Mouse (Mus musculus): ENCODE data around the gene Wfdc6a. TPM values are rescaled to one million over a fixed set of nuclear protein-coding genes. Genes with fewer than 3 reads are reported as not detected.
"Not testable (repeated sequence)": the region's sequence is repeated elsewhere in the genome, so short reads cannot be mapped to it uniquely, and the experiment has no call there.

The Wfdc6a gene
- under 1 TPM; 0.72 to 0.92 TPM for total RNA-seq (2021)
- long read RNA-seq, experiment 1, partial matches to known transcripts, result 0 of 1 reads
- long read RNA-seq, experiment 1, other reads (novel, unspliced or antisense), result 1 of 1 reads
- long read RNA-seq, experiment 2, result 0 reads

- DNase-seq (ENCODE audit: low spot score in 2 of 2); intact Hi-C loops (cut with DNase I): not testable (repeated sequence)
Measured at GRCm38 (mm10) chr2:164585025-164585725, at the start of gene Wfdc6a. Wfdc6a (minus strand) TSS chr2:164585447.

- intact Hi-C loops (cut with DNase I), result no loop called here
- no peak for DNase-seq (ENCODE audit: low spot score in 2 of 2)
Measured at GRCm38 (mm10) chr2:164621775-164622174, 36.5 kb upstream of the Wfdc6a start.

GRCm38 (mm10) chr2:164619050-164619449, 33.8 kb upstream of the Wfdc6a start:
- intact Hi-C loops (cut with DNase I), result no loop called here
- DNase-seq (ENCODE audit: low spot score in 2 of 2), result no peak

- intact Hi-C loops (cut with DNase I), result no loop called here
- no peak for DNase-seq (ENCODE audit: low spot score in 2 of 2)
Measured at GRCm38 (mm10) chr2:164615386-164615785, 30.1 kb upstream of the Wfdc6a start.

- DNase-seq (ENCODE audit: low spot score in 2 of 2); intact Hi-C loops (cut with DNase I): not testable (repeated sequence)
Measured at GRCm38 (mm10) chr2:164613471-164613870, 28.2 kb upstream of the Wfdc6a start, which contains the start of the genes Wfdc6b and Wfdc8. Wfdc6b (plus strand) TSS chr2:164613522. Wfdc8 (minus strand) TSS chr2:164613626.

- intact Hi-C loops (cut with DNase I), result no loop called here
- DNase-seq (ENCODE audit: low spot score in 2 of 2), result no peak
Measured at GRCm38 (mm10) chr2:164608781-164609180, 23.5 kb upstream of the Wfdc6a start.

GRCm38 (mm10) chr2:164604411-164604810, 19.2 kb upstream of the Wfdc6a start:
- DNase-seq (ENCODE audit: low spot score in 2 of 2), result no peak
- intact Hi-C loops (cut with DNase I), result no loop called here

GRCm38 (mm10) chr2:164603482-164603881, 18.2 kb upstream of the Wfdc6a start:
- DNase-seq (ENCODE audit: low spot score in 2 of 2), result no peak
- intact Hi-C loops (cut with DNase I), result no loop called here

GRCm38 (mm10) chr2:164600179-164600578, 14.9 kb upstream of the Wfdc6a start:
- intact Hi-C loops (cut with DNase I), result no loop called here
- no peak for DNase-seq (ENCODE audit: low spot score in 2 of 2)

GRCm38 (mm10) chr2:164593494-164593893, 8.2 kb upstream of the Wfdc6a start, which contains the start of gene Eppin:
Eppin (minus strand) TSS chr2:164593594.
- no peak for DNase-seq (ENCODE audit: low spot score in 2 of 2)
- intact Hi-C loops (cut with DNase I), result loop anchor here (2.0 kb wide), 1 partner anchor 131 kb away; no protein-coding TSS in a partner anchor

- DNase-seq (ENCODE audit: low spot score in 2 of 2), result peak; percentile 43 to 47
- intact Hi-C loops (cut with DNase I), result loop anchor here (2.0 kb wide), 1 partner anchor 133 kb away; no protein-coding TSS in a partner anchor
Measured at GRCm38 (mm10) chr2:164592014-164592413, 6.8 kb upstream of the Wfdc6a start.

GRCm38 (mm10) chr2:164573359-164573758, 11.9 kb downstream of the Wfdc6a start, which contains the start of gene Spint3:
Spint3 (minus strand) TSS chr2:164573459.
- intact Hi-C loops (cut with DNase I); DNase-seq (ENCODE audit: low spot score in 2 of 2): not testable (repeated sequence)

- no peak for DNase-seq (ENCODE audit: low spot score in 2 of 2)
- intact Hi-C loops (cut with DNase I), result loop anchor here (10.0 kb wide), 1 partner anchor 113 kb away; the partner anchor contains the start of gene Sys1
Measured at GRCm38 (mm10) chr2:164567460-164567859, 17.8 kb downstream of the Wfdc6a start.

GRCm38 (mm10) chr2:164566997-164567396, 18.2 kb downstream of the Wfdc6a start:
- intact Hi-C loops (cut with DNase I), result loop anchor here (10.0 kb wide), 1 partner anchor 112 kb away; the partner anchor contains the start of gene Sys1
- DNase-seq (ENCODE audit: low spot score in 2 of 2), result no peak

GRCm38 (mm10) chr2:164564346-164564745, 20.9 kb downstream of the Wfdc6a start:
- DNase-seq (ENCODE audit: low spot score in 2 of 2), result no peak
- intact Hi-C loops (cut with DNase I), result loop anchor here (5.0 to 10.0 kb wide), 3 partner anchors 47 to 147 kb away; partner anchors contain the start of gene Sys1

- intact Hi-C loops (cut with DNase I), result loop anchor here (5.0 to 10.0 kb wide), 3 partner anchors 46 to 146 kb away; partner anchors contain the start of gene Sys1
- peak; percentile 58 to 59 for DNase-seq (ENCODE audit: low spot score in 2 of 2)
Measured at GRCm38 (mm10) chr2:164563339-164564038, 21.8 kb downstream of the Wfdc6a start.

GRCm38 (mm10) chr2:164562391-164563188, 22.7 kb downstream of the Wfdc6a start, which contains the start of gene Wfdc2:
Wfdc2 (plus strand) TSS chr2:164562413.
- DNase-seq (ENCODE audit: low spot score in 2 of 2), result no peak
- intact Hi-C loops (cut with DNase I), result loop anchor here (5.0 to 10.0 kb wide), 3 partner anchors 45 to 145 kb away; partner anchors contain the start of gene Sys1

GRCm38 (mm10) chr2:164560106-164560505, 25.1 kb downstream of the Wfdc6a start:
- intact Hi-C loops (cut with DNase I), result loop anchor here (5.0 to 10.0 kb wide), 3 partner anchors 43 to 143 kb away; partner anchors contain the start of gene Sys1
- DNase-seq (ENCODE audit: low spot score in 2 of 2), result no peak
